Mouse (Mus musculus) liver, postnatal 0 days (tissue): ENCODE data around the gene Susd6. TPM values are rescaled to one million over a fixed set of nuclear protein-coding genes. Genes with fewer than 3 reads are reported as not detected.
"Not testable (repeated sequence)": the region's sequence is repeated elsewhere in the genome, so short reads cannot be mapped to it uniquely, and the experiment has no call there.

Source experiments
- ATAC-seq: fragments of 200-750 bp; cut with Nextera tagmentation; 2 replicates; pipeline ENCODE4 v1.8.0; 2017; ENCODE audit warnings: mild to moderate bottlenecking, moderate library complexity
- DNase-seq: peaks from one replicate; pipeline ENCODE4 v3.0.0-alpha.2; 2016
- H3K27ac ChIP-seq: fragments of 300-500 bp; sonication (generic); 2 replicates; pipeline ENCODE4 v1.5.1; 2014; ENCODE audit warnings: antibody characterized with exemption, moderate library complexity, mild to moderate bottlenecking, low read depth
- H3K27me3 ChIP-seq: fragments of 300-500 bp; sonication (generic); 2 replicates; pipeline ENCODE4 v1.6.1; 2014; ENCODE audit warnings: low read length, control low read depth, mixed read lengths; ENCODE audit not compliant: insufficient read depth
- H3K36me3 ChIP-seq: fragments of 300-500 bp; sonication (generic); replicated peaks from 2 replicates; pipeline ENCODE4 v1.6.1; 2014; ENCODE audit warnings: mild to moderate bottlenecking, control low read depth, low read length, moderate library complexity, mixed read lengths; ENCODE audit not compliant: insufficient read depth
- H3K4me1 ChIP-seq: fragments of 300-500 bp; sonication (generic); 2 replicates; pipeline ENCODE4 v1.6.1; 2014; ENCODE audit warnings: antibody characterized with exemption, mild to moderate bottlenecking, control low read depth; ENCODE audit not compliant: insufficient read depth
- H3K4me2 ChIP-seq: fragments of 300-500 bp; sonication (generic); 2 replicates; pipeline ENCODE4 v1.6.1; 2014; ENCODE audit warnings: low read depth, mild to moderate bottlenecking, low read length, moderate library complexity, mixed read lengths
- H3K4me3 ChIP-seq: fragments of 300-500 bp; sonication (generic); 2 replicates; pipeline ENCODE4 v1.5.1; 2014; ENCODE audit warnings: low read depth, low read length
- H3K9ac ChIP-seq: fragments of 300-500 bp; sonication (generic); replicated peaks from 2 replicates; pipeline ENCODE4 v1.6.1; 2014; ENCODE audit warnings: mild to moderate bottlenecking, moderate library complexity
- H3K9me3 ChIP-seq: fragments of 300-500 bp; sonication (generic); 2 replicates; pipeline ENCODE4 v1.6.1; 2016; ENCODE audit warnings: mild to moderate bottlenecking, control low read depth, low read length, mixed read lengths
- CTCF ChIP-seq: sonication (generic); IDR thresholded peaks from 2 replicates; pipeline ENCODE4 v1.5.1; 2016; ENCODE audit warnings: antibody characterized with exemption, low read depth
- EP300 ChIP-seq: IDR thresholded peaks from 2 replicates; pipeline ENCODE4 v1.6.1; 2016; ENCODE audit warnings: antibody characterized with exemption, low read depth, mild to moderate bottlenecking
- WGBS: fragments of 180-500 bp; shearing (Covaris S2); extraction: QIAGEN DNeasy Blood & Tissue Kit; methylation state at CpG from one replicate; pipeline ENCODE4 v1.1.7; 2014; ENCODE audit not compliant: insufficient replicate concordance; 5-methylcytosine and 5-hydroxymethylcytosine counted together
- polyA plus RNA-seq: library from polyadenylated mRNA; unstranded; fragments of >200 nt; fragmentation: Nextera tagmentation; extraction: Ambion mirVana; gene quantifications from 2 replicates; pipeline ENCODE4 v1.2.1, GENCODE M21; 2015

Gene Susd6
- polyA plus RNA-seq, 1 experiment from 2014 or later: 10.8 TPM

DNA sequence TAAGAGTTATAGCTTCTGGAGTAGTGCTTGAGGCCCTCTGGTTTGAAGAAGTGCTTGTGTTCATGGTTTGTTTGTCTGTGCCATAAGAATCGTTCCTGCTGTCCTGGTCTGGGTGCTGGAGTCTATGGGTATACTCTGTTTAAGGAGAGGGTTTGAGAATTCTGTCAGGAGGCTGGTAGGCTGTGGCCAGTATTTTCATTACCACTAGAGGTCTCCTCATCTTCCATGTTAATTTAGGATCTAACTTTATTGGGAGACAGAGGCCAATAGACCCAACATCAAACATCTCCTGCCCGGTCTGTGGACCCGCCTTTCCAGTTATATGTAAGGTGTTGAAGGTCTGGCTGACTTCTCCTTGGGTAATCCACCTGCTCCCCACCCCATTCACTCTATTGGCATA lies 7.4 kb upstream of the Susd6 start:
- Histone ChIP-seq H3K4me2 (no peak overlapping the region), H3K27me3 (no peaks in the 10 kb centered on the region), H3K4me3 (no peak overlapping the region), H3K9ac (no peak overlapping the region), H3K27ac (no peak overlapping the region), H3K36me3 (no peaks in the 10 kb centered on the region), H3K9me3 (no peaks in the 10 kb centered on the region), H3K4me1 (peaks cover 35% of the 10 kb centered on the region)
- ATAC-seq: no peak
- no peak for DNase-seq
- 41% methylated on average over 3 of the region's 3 CpGs for WGBS
- peak; percentile 47 for TF ChIP-seq CTCF
- no peak for TF ChIP-seq EP300

DNA sequence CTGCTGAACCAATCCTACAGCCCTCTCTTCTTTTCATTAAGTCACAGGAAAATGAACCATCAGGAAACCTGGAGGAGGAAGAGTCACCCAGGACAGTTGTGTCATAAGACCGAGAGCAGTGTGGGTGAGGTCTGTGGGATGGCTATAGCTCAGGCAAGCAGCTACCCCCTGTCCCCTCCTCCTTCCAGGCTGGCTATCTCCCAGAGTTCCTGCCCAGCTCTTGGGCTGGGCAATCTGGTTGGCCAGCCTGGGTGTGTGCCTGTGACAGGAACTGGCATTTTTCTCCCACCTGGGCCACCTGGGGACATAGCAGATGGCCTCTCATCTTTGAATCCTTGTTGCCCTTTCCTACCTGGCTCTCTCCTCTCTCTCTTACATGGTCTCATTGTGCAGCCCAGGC lies 6.4 kb upstream of the Susd6 start:
- TF ChIP-seq CTCF (no peak), EP300 (no peak)
- Histone ChIP-seq H3K27ac (no peak overlapping the region), H3K4me1 (peaks cover 35% of the 10 kb centered on the region), H3K9me3 (no peaks in the 10 kb centered on the region), H3K9ac (no peak overlapping the region), H3K36me3 (no peaks in the 10 kb centered on the region), H3K27me3 (no peaks in the 10 kb centered on the region), H3K4me3 (no peak overlapping the region), H3K4me2 (no peak overlapping the region)
- no peak for ATAC-seq
- WGBS: 41% methylated on average over 1 of the region's 1 CpGs
- no peak for DNase-seq

DNA sequence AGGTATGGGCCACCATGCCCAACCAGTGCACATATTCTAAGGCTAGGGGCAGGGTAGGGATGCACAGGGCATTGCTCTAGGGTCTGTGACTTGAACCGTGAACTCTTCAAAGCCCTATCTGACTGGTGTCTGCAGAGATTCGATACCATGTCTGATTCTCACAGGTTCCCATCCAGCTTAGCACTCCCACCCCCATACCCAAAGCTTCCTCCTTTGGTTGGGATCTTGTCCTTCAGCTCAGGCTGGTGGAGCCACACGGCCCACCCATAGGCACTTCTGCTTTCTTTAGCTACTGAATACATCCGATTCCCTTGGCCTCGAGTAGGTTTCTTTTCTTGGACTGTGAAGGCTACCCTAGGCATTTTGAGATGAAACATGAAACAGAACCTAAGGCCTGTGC lies 5.3 kb upstream of the Susd6 start:
- no peak overlapping the region for H3K4me3 ChIP-seq
- H3K9ac ChIP-seq: no peak overlapping the region
- no peak for ATAC-seq
- no peaks in the 10 kb centered on the region for H3K9me3 ChIP-seq
- no peaks in the 10 kb centered on the region for H3K27me3 ChIP-seq
- H3K4me1 ChIP-seq: peaks cover 42% of the 10 kb centered on the region
- DNase-seq: no peak
- 43% methylated on average over 5 of the region's 5 CpGs for WGBS
- H3K27ac ChIP-seq: no peak overlapping the region
- no peak overlapping the region for H3K4me2 ChIP-seq
- no peak for TF ChIP-seq EP300
- no peak for TF ChIP-seq CTCF
- no peaks in the 10 kb centered on the region for H3K36me3 ChIP-seq

DNA sequence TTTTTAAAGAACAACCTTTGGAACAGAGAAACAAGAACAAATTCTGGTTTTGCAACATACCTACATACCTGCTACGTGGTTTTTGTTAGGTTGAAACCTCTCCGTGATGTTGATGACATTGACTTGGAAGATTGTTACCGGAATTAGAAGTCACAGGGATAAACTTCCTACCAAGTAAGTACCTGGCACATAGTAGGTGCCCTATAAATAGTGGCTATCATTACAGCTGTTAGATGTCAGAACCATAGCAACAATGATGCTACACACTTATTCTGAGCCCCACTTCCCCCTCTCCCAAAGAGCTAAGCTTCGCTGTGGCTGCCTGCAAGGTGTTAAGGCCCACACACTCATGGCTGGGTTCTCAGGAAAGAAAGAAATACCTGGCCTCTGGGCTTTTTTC lies 4.7 kb upstream of the Susd6 start:
- Histone ChIP-seq H3K27ac (no peak overlapping the region), H3K4me2 (no peak overlapping the region), H3K9ac (no peak overlapping the region; the same call in 1 of the 2 replicates), H3K27me3 (no peaks in the 10 kb centered on the region), H3K36me3 (no peaks in the 10 kb centered on the region), H3K4me1 (peaks cover 42% of the 10 kb centered on the region), H3K4me3 (no peak overlapping the region), H3K9me3 (no peaks in the 10 kb centered on the region)
- DNase-seq: no peak
- no peak for TF ChIP-seq EP300
- no peak for TF ChIP-seq CTCF
- WGBS: 74% methylated on average over 4 of the region's 4 CpGs
- no peak for ATAC-seq

DNA sequence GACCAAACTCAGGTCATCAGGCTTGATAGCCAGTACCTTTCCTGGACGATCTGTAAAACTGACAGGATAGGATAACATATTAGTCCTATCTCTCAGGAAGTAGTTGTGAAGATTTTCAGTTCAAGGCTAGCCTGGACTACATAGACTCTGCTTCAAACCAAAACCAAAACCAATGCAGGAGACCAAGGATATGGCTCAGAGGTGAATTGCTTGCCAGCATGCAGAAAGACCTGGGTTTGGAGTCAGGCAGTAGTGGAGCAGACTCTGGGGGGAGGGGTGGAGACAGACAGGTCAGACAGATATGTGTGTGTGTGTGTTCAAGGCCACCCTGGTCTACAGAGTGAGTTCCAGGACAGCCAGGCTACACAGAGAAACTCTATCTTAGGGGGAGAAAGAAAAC lies 3.7 kb upstream of the Susd6 start:
- H3K4me2 ChIP-seq: no peak overlapping the region
- no peak overlapping the region for H3K4me3 ChIP-seq
- H3K4me1 ChIP-seq: peaks cover 42% of the 10 kb centered on the region
- DNase-seq (no peak), ATAC-seq (no peak)
- no peaks in the 10 kb centered on the region for H3K36me3 ChIP-seq
- H3K27me3 ChIP-seq: no peaks in the 10 kb centered on the region
- TF ChIP-seq EP300: no peak
- TF ChIP-seq CTCF: no peak
- no peak overlapping the region for H3K27ac ChIP-seq
- 37% methylated on average over 1 of the region's 1 CpGs for WGBS
- no peaks in the 10 kb centered on the region for H3K9me3 ChIP-seq
- H3K9ac ChIP-seq: no peak overlapping the region

DNA sequence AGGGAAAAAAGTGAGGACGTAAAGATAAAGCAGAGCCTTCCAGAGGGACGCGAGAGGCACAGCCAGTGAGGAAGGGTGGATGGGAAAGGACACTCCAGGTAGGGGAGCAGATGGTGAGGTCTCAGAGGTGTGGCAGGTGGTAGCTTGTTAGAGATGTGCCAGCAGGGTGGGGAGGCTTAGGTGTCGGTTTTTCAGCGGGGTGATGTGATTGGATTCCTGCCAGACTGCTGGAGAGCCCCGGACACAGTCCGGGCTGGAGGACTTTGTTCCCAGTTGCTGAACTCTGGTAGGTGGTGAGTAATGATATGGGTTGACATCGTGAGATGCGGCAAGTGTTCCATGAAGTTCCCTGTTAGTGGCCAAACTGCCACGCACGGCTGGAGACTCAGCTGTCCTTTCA lies 2.7 kb upstream of the Susd6 start:
- peak; percentile 56 for DNase-seq
- no peaks in the 10 kb centered on the region for H3K9me3 ChIP-seq
- peak overlapping the region; percentile 70 for H3K27ac ChIP-seq
- H3K36me3 ChIP-seq: 0 out of 2 replicates have a peak, but pooled peaks cover under 1% of the 10 kb centered on the region
- TF ChIP-seq EP300 (no peak), CTCF (no peak)
- H3K27me3 ChIP-seq: no peaks in the 10 kb centered on the region
- H3K4me3 ChIP-seq: no peak overlapping the region
- 0 out of 2 replicates have a peak overlapping the region, but pooled peaks have one; percentile 3 for H3K4me2 ChIP-seq
- peaks cover 46% of the 10 kb centered on the region for H3K4me1 ChIP-seq
- H3K9ac ChIP-seq: no peak overlapping the region
- 48% methylated on average over 11 of the region's 11 CpGs for WGBS
- 0 out of 2 replicates have a peak, but pooled peaks have one; percentile 6 for ATAC-seq

DNA sequence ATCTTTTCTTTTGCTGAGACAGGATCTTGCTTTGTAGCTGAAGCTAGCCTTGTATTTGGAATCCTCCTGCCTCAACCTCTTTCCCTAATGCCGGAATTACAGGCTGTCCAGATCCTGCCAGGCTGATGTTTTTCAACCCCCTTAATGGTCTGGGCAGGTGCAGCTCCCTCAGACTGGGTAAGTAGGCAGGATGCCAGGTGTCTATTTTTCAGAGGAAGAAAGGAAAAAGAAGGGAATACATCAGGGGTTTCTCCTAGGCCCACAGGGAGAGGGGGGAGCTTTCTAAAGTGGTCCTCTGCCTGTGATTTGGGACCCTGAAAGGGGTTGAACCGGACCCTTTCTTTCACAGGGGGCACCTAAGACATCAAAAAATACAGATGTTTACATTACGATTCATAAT lies 2.1 kb upstream of the Susd6 start:
- WGBS: 82% methylated on average over 3 of the region's 3 CpGs
- H3K4me2 ChIP-seq: 0 out of 2 replicates have a peak overlapping the region, but pooled peaks have one; percentile 3
- DNase-seq (no peak), ATAC-seq (no peak)
- 0 out of 2 replicates have a peak overlapping the region, but pooled peaks have one; percentile 9 for H3K9ac ChIP-seq
- TF ChIP-seq CTCF: no peak
- no peak for TF ChIP-seq EP300
- no peak overlapping the region for H3K4me3 ChIP-seq
- peaks cover 51% of the 10 kb centered on the region for H3K4me1 ChIP-seq
- H3K27me3 ChIP-seq: no peaks in the 10 kb centered on the region
- H3K27ac ChIP-seq: peak overlapping the region; percentile 70
- H3K9me3 ChIP-seq: no peaks in the 10 kb centered on the region
- 0 out of 2 replicates have a peak, but pooled peaks cover 2% of the 10 kb centered on the region for H3K36me3 ChIP-seq

DNA sequence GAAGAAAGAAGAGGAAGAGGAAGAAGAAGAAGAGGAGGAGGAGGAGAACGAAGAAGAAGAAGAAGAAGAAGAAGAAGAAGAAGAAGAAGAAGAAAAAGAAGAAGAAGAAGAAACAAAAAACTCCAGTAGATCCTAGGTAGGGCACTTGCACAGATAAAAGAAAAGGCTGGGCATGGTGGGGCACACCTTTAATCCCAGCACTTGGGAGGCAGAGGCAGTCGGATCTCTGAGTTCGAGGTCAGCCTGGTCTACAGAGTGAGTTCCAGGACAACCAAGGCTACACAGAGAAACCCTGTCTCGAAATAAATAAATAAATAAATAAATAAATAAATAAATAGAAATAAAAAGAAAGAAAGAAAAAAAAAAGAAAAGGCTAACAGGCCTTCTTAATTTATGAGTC lies 1.0 kb upstream of the Susd6 start:
- H3K9me3 ChIP-seq, ATAC-seq, H3K27me3 ChIP-seq, H3K36me3 ChIP-seq, H3K4me3 ChIP-seq, DNase-seq: not testable (repeated sequence)
- Histone ChIP-seq H3K4me1 (peaks cover 56% of the 10 kb centered on the region), H3K9ac (0 out of 2 replicates have a peak overlapping the region, but pooled peaks have one; percentile 54), H3K4me2 (peak overlapping the region; percentile 67; the same call in 1 of the 2 replicates), H3K27ac (peak overlapping the region; percentile 68; the same call in 1 of the 2 replicates)
- 65% methylated on average over 4 of the region's 4 CpGs for WGBS
